Mouse (Mus musculus) cerebellum, postnatal 25 days (tissue): Measurements from ENCODE around the gene Daam1.

Experiments
- DNase-seq, 2 experiments: peaks; one replicate each; pipeline ENCODE4 v3.0.0; 2021; ENCODE audit warnings: mixed read lengths in 2 of 2

The Daam1 gene

GRCm38 (mm10) chr12:71865937-71866336 is 35.1 kb downstream of the Daam1 start:
- DNase-seq = no peak

- DNase-seq = no peak
These were observed 36.7 kb downstream of the Daam1 start for GRCm38 (mm10) chr12:71867345-71868240.

DNA sequence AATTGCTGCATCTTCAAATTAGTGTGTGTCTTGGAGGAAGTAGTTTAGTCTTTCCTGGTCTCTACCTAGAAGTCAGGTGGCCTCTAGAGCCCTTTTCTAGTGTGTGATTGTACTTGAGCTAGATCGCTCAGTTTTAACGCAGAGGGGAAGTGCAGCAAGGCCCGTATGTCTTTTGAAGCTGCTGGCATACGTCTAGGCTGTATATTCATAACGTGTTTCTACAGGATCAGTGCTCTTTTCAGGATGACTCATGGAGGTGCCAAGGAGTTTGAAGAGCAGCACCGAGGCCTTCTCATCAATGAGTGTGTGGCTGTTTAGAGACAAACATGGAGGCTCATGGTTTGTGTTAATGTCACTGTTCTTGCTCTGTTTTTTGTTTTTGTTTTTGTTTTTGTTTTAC is 39.8 kb downstream of the Daam1 start:
- no peak for DNase-seq

DNA sequence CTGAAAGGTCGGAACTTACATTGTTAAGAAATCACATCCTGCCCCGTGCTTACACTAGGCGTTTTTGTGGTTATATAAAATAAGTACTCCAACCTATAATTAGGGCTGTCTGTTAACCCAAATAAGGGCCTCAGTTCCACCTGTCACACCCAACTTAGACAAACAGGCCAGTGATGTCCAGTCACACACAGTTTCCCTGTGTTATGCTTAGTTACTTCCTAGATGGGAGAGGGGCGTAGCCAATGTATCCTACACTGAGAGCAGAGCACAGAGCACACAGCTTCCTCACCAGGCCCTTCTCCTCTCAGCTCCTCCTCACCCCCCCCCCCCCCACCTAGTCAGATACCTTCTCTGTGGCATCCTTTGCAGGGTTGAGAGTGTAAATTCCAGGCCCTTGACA is 41.5 kb downstream of the Daam1 start:
- DNase-seq = no peak

DNA sequence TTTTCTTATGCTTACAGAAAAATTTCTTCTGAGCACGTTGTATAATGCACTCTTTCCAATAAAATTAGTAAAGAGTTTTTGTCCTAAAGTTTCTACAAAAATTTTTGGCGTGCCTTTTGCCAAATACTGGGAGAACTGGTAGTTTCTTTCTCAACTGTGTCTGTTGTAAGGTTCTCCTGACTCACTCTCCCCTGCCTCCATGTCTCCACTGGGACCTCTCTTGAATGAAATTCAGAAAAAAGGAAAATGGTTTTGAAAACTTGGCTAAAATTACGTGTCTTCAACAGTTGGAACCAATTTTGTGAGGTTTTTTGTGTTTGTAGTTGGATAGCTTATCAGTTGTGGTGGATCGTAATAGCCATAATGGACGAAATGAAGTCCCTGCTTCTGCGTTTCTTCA is 43.7 kb downstream of the Daam1 start:
- DNase-seq = no peak

GRCm38 (mm10) chr12:71874984-71875383 is 44.1 kb downstream of the Daam1 start:
- no peak for DNase-seq

- DNase-seq = no peak
These were observed 45.0 kb downstream of the Daam1 start for GRCm38 (mm10) chr12:71875761-71876489.

DNA sequence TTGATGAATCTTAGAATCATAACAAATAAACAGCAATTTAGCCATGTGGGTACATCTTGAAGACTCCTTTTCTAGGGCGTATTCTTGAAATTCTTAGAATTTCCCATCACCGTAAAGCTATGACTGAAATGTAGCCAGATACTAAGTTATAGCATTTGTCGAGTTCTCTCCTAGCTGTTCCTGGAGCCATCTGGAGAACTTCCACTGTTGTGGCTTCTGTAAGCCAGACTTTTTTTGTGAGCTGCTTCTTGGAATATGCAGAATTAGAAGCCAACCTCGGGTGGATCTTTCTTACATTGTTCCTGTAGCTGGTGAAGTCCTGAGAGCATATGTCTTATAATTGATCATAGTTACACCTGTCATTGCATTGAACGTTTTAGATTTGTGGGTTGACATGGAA is 50.1 kb downstream of the Daam1 start:
- DNase-seq = no peak

GRCm38 (mm10) chr12:71881477-71881876 is 50.6 kb downstream of the Daam1 start:
- no peak for DNase-seq

DNA sequence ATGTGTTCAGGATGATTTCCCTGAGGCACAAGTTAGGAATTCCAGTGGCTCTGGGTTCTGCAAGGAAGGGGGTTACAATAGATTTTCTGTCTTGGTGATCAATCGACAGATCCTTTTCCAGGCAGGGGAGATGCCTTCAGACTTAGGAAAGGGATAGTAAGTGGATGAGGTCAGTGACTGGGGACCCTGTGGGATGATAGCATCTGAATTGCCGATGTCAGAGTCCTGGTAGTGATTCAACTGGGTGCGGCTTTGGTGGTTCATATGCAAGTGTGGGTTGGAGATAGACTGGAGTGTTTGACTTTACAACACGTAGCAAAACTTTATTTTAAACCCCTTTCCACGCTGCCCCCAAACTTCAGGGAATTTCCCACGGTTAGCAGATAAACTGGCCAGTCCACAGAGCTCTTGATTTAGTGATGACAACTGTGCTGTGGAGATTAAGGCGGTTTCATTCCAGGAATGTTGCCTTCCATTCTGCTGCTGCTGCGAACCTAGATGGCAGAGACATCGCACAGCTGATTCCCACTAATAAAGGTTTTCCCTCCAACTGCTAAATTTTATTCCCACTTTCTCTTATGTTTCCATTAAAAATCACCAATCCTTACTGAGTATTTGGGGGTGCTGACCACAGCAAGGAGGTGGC is 52.3 kb downstream of the Daam1 start:
- DNase-seq = no peak

DNA sequence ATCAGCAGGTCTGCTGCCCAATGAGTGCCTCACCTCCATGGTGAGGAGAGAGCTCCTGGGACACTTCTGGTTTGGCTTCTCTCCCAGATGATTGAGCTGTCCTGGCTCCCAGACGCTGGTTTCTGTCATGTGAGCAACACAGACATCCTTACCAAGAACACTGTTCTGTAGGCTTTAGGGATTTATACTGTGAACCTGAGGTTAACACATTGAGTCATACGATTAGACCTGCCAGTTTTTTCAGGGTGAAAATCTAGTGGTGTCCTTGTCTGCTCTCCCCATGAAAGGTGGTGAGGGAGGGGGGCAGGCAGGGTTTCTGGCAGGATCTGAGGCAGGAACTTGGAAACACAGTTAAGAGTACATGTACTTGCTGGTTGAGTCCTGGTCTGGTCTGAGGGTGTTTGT is 54.3 kb downstream of the Daam1 start:
- no peak for DNase-seq

DNA sequence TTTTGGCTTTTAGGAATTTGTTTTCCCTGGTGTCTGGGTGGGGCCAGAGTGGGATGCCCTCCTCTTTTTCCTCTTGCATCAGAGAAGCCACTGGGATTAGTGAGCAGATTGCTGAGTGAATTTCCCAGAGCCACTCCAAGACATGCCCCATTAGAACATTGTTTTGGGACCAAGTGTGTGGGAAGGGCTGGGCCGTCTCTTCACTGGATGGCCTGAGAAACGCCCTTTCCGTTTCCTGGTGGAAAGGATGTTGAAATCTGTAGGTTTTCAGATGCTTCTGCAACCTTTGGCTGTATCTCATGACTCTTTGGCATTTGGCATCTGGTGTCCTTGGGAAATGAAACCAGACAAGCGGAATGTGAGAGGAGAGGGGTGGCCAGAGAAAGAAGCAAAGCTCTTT is 54.8 kb downstream of the Daam1 start:
- DNase-seq = no peak

DNA sequence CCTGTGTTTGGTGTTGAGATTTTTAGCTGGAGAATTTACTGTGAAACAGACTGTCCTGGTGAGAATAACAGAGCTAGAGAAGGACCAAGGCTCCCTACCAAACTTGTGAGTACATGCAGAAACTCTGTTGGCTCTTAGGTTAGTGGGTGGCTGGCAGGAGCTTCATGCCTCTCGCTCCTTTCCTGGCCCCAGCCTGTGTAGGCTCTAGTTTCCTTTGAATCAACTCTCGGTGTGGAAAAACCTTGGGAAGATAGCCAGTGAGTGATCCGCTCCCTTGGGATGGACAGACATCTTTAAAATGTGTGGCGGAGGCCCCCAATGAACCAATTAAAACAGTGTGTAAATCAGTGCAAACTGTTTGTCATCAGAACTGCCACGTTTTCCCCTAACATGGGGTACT is 55.5 kb downstream of the Daam1 start:
- no peak for DNase-seq

GRCm38 (mm10) chr12:71886941-71887340 is 56.1 kb downstream of the Daam1 start:
- DNase-seq = no peak

GRCm38 (mm10) chr12:71888370-71888769 is 57.5 kb downstream of the Daam1 start:
- peak in 1 of 2 experiments; percentile 41 for DNase-seq

- DNase-seq = no peak
These were observed 58.4 kb downstream of the Daam1 start for GRCm38 (mm10) chr12:71889266-71889665.

- DNase-seq = no peak
These were observed 59.4 kb downstream of the Daam1 start for GRCm38 (mm10) chr12:71890282-71890681.

DNA sequence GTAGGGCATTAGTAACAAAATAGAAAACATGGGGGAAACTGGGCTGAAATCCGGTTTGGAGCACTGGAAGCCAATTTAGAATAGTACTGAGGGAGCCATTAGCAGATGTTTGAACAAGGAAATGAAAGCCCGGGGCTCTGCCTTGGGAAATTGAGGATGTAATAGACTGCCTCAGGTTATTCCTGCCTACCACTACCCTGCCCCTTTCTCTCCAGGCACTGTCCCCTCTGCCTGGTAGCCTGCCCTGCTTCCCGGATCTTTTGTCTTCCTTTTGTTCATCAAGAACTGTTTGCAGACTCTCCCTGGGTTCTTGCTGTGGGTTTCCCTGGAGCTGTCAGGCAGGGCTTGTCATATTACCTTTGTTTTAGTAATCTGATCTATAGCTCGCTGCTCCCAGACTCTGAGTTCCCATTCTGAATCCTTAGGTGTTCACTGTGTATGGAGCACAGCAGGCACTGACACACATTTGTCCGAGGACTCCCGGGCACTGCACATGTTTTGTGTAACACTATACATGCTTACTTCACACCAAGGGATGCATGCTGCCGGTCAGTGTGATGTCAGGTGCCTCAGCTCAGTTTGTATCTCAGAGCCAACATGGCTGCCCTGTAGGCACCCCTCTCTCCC is 61.0 kb downstream of the Daam1 start:
- DNase-seq = no peak

GRCm38 (mm10) chr12:71892996-71893605 is 62.2 kb downstream of the Daam1 start:
- no peak for DNase-seq

DNA sequence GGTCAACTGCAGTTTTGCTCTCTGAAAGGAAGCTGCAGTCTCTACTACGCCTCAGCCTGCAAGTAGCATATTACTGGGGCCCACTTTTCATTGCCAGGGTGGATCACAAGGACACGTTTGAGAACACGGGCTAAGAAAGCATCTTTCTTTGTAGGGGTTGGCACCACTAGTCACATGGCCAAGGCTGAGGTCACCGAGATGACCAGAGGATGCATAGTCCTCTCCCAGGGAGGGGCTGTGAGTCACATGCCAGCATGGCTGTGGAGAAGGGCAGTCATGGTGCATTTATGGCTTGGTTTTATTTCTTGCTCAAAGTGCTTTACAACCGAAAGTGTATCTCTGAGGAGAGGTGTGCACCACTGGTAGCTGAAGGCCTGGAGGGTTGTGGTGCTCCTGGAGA is 67.4 kb downstream of the Daam1 start:
- DNase-seq = no peak

DNA sequence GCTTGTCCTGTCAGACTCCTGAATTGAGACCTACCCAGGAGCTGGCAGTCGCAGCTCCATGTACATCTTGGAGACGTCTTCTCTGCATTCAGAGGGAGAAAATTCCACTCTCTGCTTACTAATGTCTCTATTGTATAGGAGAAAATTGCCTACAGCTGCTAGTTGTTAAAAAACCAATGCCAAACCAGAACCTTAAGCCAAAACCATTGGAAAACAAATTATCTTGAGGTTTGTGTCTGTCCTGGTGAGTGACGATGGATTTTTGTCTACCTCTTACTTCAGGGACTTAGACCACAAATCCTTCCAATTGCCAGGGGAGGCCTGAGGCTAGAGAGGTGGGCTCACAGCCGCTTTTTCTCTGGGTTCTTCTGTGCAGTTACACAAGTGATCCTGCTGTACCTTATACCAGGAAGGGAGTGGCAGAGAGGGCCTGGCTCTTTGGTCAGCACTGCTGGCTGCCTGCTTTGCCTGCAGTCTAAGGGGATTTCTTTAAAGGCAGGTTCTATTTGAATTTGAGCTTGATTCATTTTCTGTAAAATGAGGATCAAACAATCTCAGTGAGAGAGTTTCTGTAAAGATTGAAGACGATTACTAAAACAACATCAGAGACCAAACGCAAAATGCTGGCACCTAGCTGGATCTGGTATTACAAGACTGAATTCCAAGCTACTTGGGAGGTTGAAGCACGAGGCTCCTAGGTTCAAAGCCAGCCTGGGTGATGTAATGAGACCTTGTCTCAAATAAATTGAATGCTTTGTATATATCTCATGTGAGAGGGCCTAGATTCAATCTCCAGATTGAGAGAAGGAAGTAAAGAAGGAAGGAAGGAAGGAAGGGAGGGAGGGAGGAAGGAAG is 68.0 kb downstream of the Daam1 start:
- no peak for DNase-seq

GRCm38 (mm10) chr12:71899566-71899965 is 68.7 kb downstream of the Daam1 start:
- DNase-seq = no peak
